Mouse (Mus musculus) layer of hippocampus, adult 11-12 months (tissue): ENCODE results near the gene Tm9sf4.

Source experiments
- DNase-seq: peaks from one replicate; pipeline ENCODE4 v3.0.0; 2022; ENCODE audit warnings: low spot score

The Tm9sf4 gene

GRCm38 (mm10) chr2:153160844-153161683 lies at the start of gene Tm9sf4:
Tm9sf4 (plus strand) TSS chr2:153161303.
- DNase-seq, result peak; percentile 95

GRCm38 (mm10) chr2:153115679-153116081 lies 45.4 kb upstream of the Tm9sf4 start:
- no peak for DNase-seq

GRCm38 (mm10) chr2:153117051-153117486 lies 44.0 kb upstream of the Tm9sf4 start:
- no peak for DNase-seq

GRCm38 (mm10) chr2:153119488-153119887 lies 41.6 kb upstream of the Tm9sf4 start:
- no peak for DNase-seq

GRCm38 (mm10) chr2:153120126-153120525 lies 41.0 kb upstream of the Tm9sf4 start:
- no peak for DNase-seq

GRCm38 (mm10) chr2:153121821-153122615 lies 39.1 kb upstream of the Tm9sf4 start:
- no peak for DNase-seq

- no peak for DNase-seq
Measured at GRCm38 (mm10) chr2:153122701-153123100, 38.4 kb upstream of the Tm9sf4 start.

GRCm38 (mm10) chr2:153125875-153126274 lies 35.2 kb upstream of the Tm9sf4 start:
- no peak for DNase-seq

GRCm38 (mm10) chr2:153131019-153131418 lies 30.1 kb upstream of the Tm9sf4 start:
- no peak for DNase-seq

- no peak for DNase-seq
Measured at GRCm38 (mm10) chr2:153134237-153134636, 26.9 kb upstream of the Tm9sf4 start.

- no peak for DNase-seq
Measured at GRCm38 (mm10) chr2:153136211-153136610, 24.9 kb upstream of the Tm9sf4 start.

- DNase-seq, result no peak
Measured at GRCm38 (mm10) chr2:153139158-153139557, 21.9 kb upstream of the Tm9sf4 start.

- peak; percentile 54 for DNase-seq
Measured at GRCm38 (mm10) chr2:153139996-153140613, 21.0 kb upstream of the Tm9sf4 start.

- peak; percentile 60 for DNase-seq
Measured at GRCm38 (mm10) chr2:153142620-153143199, 18.4 kb upstream of the Tm9sf4 start.

GRCm38 (mm10) chr2:153145346-153145745 lies 15.8 kb upstream of the Tm9sf4 start:
- no peak for DNase-seq

- DNase-seq, result no peak
Measured at GRCm38 (mm10) chr2:153147236-153147635, 13.9 kb upstream of the Tm9sf4 start.

- DNase-seq, result peak; percentile 69
Measured at GRCm38 (mm10) chr2:153147715-153148114, 13.4 kb upstream of the Tm9sf4 start.

GRCm38 (mm10) chr2:153149742-153150141 lies 11.4 kb upstream of the Tm9sf4 start:
- no peak for DNase-seq

- no peak for DNase-seq
Measured at GRCm38 (mm10) chr2:153151026-153151425, 10.1 kb upstream of the Tm9sf4 start.

GRCm38 (mm10) chr2:153151926-153152665 lies 9.0 kb upstream of the Tm9sf4 start:
- DNase-seq, result no peak

GRCm38 (mm10) chr2:153153033-153153450 lies 8.1 kb upstream of the Tm9sf4 start:
- DNase-seq, result no peak
